10 mouse cellular contexts compared by ENCODE assay signal in the genomic region with DNA sequence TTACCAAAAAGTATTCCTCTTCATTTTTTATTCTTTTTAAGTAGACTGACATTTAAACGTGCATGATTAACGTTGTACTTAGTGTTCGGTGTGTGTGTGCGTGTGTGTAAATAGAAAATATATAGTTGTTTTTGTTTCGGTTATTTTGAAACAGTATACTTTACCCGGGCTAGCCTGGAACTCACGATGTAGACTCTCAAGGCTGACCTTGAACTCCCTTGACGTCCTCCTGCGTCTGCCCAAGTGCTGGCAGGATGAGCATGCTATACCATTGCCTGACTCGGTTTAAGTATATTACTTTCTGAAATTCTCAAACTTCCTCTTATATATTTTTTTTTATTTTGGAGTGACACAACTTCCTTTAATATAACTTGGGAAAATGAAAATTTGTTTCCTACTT. TPM values are rescaled to one million over a fixed set of nuclear protein-coding genes. Genes with fewer than 3 reads are reported as not detected.
DNase-seq lines count a peak whose midpoint lies in the region; ATAC-seq and TF ChIP-seq lines count a peak whose summit lies in the region.
"Had no signal": no experiment of that assay in that cellular context is flagged by ENCODE, and none has a peak within 500 bp of the region (broad histone marks: within the 10 kb centered on the region; RNA-seq: fewer than 3 reads in every experiment).

No protein-coding gene starts in this region.

- H3K4me3 ChIP-seq in heart, postnatal 0 days (ENCODE audit: low read depth, low read length), result 0 out of 2 replicates have a peak overlapping the region, but pooled peaks have one; percentile 81
- H3K4me3 ChIP-seq in neural tube, embryonic 12.5 days, result no peak overlapping the region
- peak overlapping the region; percentile 96; the same call in 1 of the 2 replicates for H3K4me3 ChIP-seq in limb, embryonic 14.5 days (replicated peaks; ENCODE audit: low read length)
- H3K4me3 ChIP-seq in stomach, postnatal 0 days (ENCODE audit: low read depth, low read length), result no peak overlapping the region

- H3K4me2 ChIP-seq in heart, postnatal 0 days (ENCODE audit: low read depth, low read length), result peak overlapping the region; percentile 65; the same call in 1 of the 2 replicates
- H3K4me2 ChIP-seq in neural tube, embryonic 12.5 days (replicated peaks), result peak overlapping the region; percentile 84
- peak overlapping the region; percentile 60; the same call in 1 of the 2 replicates for H3K4me2 ChIP-seq in limb, embryonic 14.5 days (replicated peaks; ENCODE audit: low read depth, low read length, severe bottlenecking)
- peak overlapping the region; percentile 76; the same call in 1 of the 2 replicates for H3K4me2 ChIP-seq in stomach, postnatal 0 days (replicated peaks; ENCODE audit: low read depth)

- DNase-seq in heart, postnatal 0 days (ENCODE audit: low spot score), result no peak
- no peak for DNase-seq in heart, adult 8-10 months (ENCODE audit: low spot score)
- DNase-seq in neural tube, embryonic 10.5 days (ENCODE audit: extremely low spot score, low spot score), result no peak
- no peak for DNase-seq in limb, embryonic 14.5 days (ENCODE audit: low spot score)
- DNase-seq in stomach, postnatal 0 days (ENCODE audit: low spot score), result no peak
- no peak for DNase-seq in right cerebral cortex, adult 18-20 months
- no peak for DNase-seq in frontal cortex, postnatal 36 days (ENCODE audit: low spot score in 2 of 2)
- DNase-seq: cerebellum, adult 11-12 months had no signal

- peaks cover 12% of the 10 kb centered on the region for H3K4me1 ChIP-seq in heart, postnatal 0 days (ENCODE audit: control insufficient read depth, insufficient read depth)
- H3K4me1 ChIP-seq in neural tube, embryonic 12.5 days, result peaks cover 20% of the 10 kb centered on the region
- peaks cover 7% of the 10 kb centered on the region for H3K4me1 ChIP-seq in limb, embryonic 14.5 days (ENCODE audit: control insufficient read depth, insufficient read depth, low read length)
- H3K4me1 ChIP-seq in stomach, postnatal 0 days (replicated peaks; ENCODE audit: control insufficient read depth, insufficient read depth), result 0 out of 2 replicates have a peak, but pooled peaks cover 3% of the 10 kb centered on the region

- 73% methylated on average over 10 of the region's 10 CpGs for WGBS in heart, postnatal 0 days
- 85% methylated on average over 10 of the region's 10 CpGs for WGBS in neural tube, embryonic 12.5 days
- 83% methylated on average over 10 of the region's 10 CpGs for WGBS in limb, embryonic 14.5 days
- WGBS in stomach, postnatal 0 days, result 70% methylated on average over 10 of the region's 10 CpGs

- peaks cover 46% of the 10 kb centered on the region for H3K36me3 ChIP-seq in heart, postnatal 0 days (replicated peaks; ENCODE audit: control insufficient read depth, insufficient read depth, low read length)
- peaks cover 19% of the 10 kb centered on the region; the same call in 1 of the 2 replicates for H3K36me3 ChIP-seq in neural tube, embryonic 12.5 days
- peaks cover 45% of the 10 kb centered on the region for H3K36me3 ChIP-seq in limb, embryonic 14.5 days (ENCODE audit: control insufficient read depth, insufficient read depth, low read length)
- peaks cover 5% of the 10 kb centered on the region; the same call in 1 of the 2 replicates for H3K36me3 ChIP-seq in stomach, postnatal 0 days (ENCODE audit: control insufficient read depth, insufficient read depth, low read length)

- no peak for TF ChIP-seq POLR2A in limb, embryonic 14.5 days (IDR thresholded peaks at IDR 0.05; ENCODE audit: borderline replicate concordance, extremely low read depth, insufficient read depth, insufficient read length)

- no peak for TF ChIP-seq EP300 in heart, postnatal 0 days (IDR thresholded peaks at IDR 0.05; ENCODE audit: low read depth)
- no peak for TF ChIP-seq EP300 in stomach, postnatal 0 days (optimal IDR thresholded peaks at IDR 0.05)

- no peak overlapping the region for H3K9ac ChIP-seq in heart, postnatal 0 days (replicated peaks; ENCODE audit: low read depth, low read length)
- H3K9ac ChIP-seq in neural tube, embryonic 12.5 days, result no peak overlapping the region
- no peak overlapping the region for H3K9ac ChIP-seq in limb, embryonic 14.5 days (ENCODE audit: low read depth, low read length, severe bottlenecking)
- H3K9ac ChIP-seq in stomach, postnatal 0 days (ENCODE audit: low read length), result no peak overlapping the region

- TF ChIP-seq CTCF in heart, postnatal 0 days (IDR thresholded peaks at IDR 0.05; ENCODE audit: low read depth), result no peak
- no peak for TF ChIP-seq CTCF in stomach, postnatal 0 days (IDR thresholded peaks at IDR 0.05; ENCODE audit: low read depth)

- H3K9me3 ChIP-seq in heart, postnatal 0 days (replicated peaks; ENCODE audit: control insufficient read depth, low read length), result no peaks in the 10 kb centered on the region
- no peaks in the 10 kb centered on the region for H3K9me3 ChIP-seq in neural tube, embryonic 12.5 days
- no peaks in the 10 kb centered on the region for H3K9me3 ChIP-seq in limb, embryonic 14.5 days (ENCODE audit: control insufficient read depth, low read length)
- no peaks in the 10 kb centered on the region for H3K9me3 ChIP-seq in stomach, postnatal 0 days (ENCODE audit: control insufficient read depth, low read length)

- H3K27me3 ChIP-seq in heart, postnatal 0 days (ENCODE audit: control insufficient read depth, insufficient read depth, low read length), result no peaks in the 10 kb centered on the region
- H3K27me3 ChIP-seq in neural tube, embryonic 12.5 days (replicated peaks), result no peaks in the 10 kb centered on the region
- no peaks in the 10 kb centered on the region for H3K27me3 ChIP-seq in limb, embryonic 14.5 days (ENCODE audit: control insufficient read depth, insufficient read depth, low read length)
- no peaks in the 10 kb centered on the region for H3K27me3 ChIP-seq in stomach, postnatal 0 days (ENCODE audit: control insufficient read depth, insufficient read depth, low read length)

- no peak for ATAC-seq in heart, postnatal 0 days (ENCODE audit: insufficient read depth, low read depth)
- ATAC-seq in neural tube, embryonic 12.5 days (ENCODE audit: low FRiP score, low read depth), result no peak
- ATAC-seq in limb, embryonic 14.5 days (ENCODE audit: low FRiP score, low read depth), result no peak
- no peak for ATAC-seq in stomach, postnatal 0 days (ENCODE audit: low FRiP score, low TSS enrichment)
- ATAC-seq: inflammation-experienced regulatory T-cells, adult 6 months had no signal

- H3K27ac ChIP-seq in heart, postnatal 0 days (ENCODE audit: low read depth), result no peak overlapping the region
- no peak overlapping the region for H3K27ac ChIP-seq in neural tube, embryonic 12.5 days
- H3K27ac ChIP-seq in limb, embryonic 14.5 days (replicated peaks; ENCODE audit: low read depth, low read length), result no peak overlapping the region
- no peak overlapping the region for H3K27ac ChIP-seq in stomach, postnatal 0 days (replicated peaks)

RNA-seq across cellular contexts. Expression of a gene that starts 2.0 kb away (rescaled TPM):
- total RNA-seq in heart, postnatal 0 days (2014; rRNA removed; ENCODE audit: low replicate concordance), result 3.2 and 6.9 TPM in 2 replicates
- 18.1 and 21.4 TPM in 2 replicates for polyA plus RNA-seq in heart, postnatal 0 days (2015; fragmentation: Nextera tagmentation; extraction: Ambion mirVana)
- 10 to 100 TPM; 11.1 to 15.3 (median 13.1) TPM for total RNA-seq in heart, adult 8-10 months (2022)
- 36.7 and 39.5 TPM in 2 replicates for polyA plus RNA-seq in neural tube, embryonic 12.5 days (2016; fragmentation: Nextera tagmentation; extraction: Ambion mirVana)
- 7.3 and 11.7 TPM in 2 replicates for polyA plus RNA-seq in limb, embryonic 14.5 days (2012; rRNA removed)
- polyA plus RNA-seq in limb, embryonic 14.5 days (2014; fragmentation: Nextera tagmentation; extraction: Ambion mirVana), result 32.2 and 40.8 TPM in 2 replicates
- 22.4 and 23.3 TPM in 2 replicates for polyA plus RNA-seq in stomach, postnatal 0 days (2015; fragmentation: Nextera tagmentation; extraction: Ambion mirVana)

RNA-seq across cellular contexts. Expression of a gene that starts 43.4 kb away (rescaled TPM):
- total RNA-seq in heart, postnatal 0 days (2014; rRNA removed; ENCODE audit: low replicate concordance), result 94.8 and 128 TPM in 2 replicates
- 487 and 507 TPM in 2 replicates for polyA plus RNA-seq in heart, postnatal 0 days (2015; fragmentation: Nextera tagmentation; extraction: Ambion mirVana)
- 100 to 1,000 TPM; 168 to 195 (median 176) TPM for total RNA-seq in heart, adult 8-10 months (2022)
- polyA plus RNA-seq in neural tube, embryonic 12.5 days (2016; fragmentation: Nextera tagmentation; extraction: Ambion mirVana), result 543 and 554 TPM in 2 replicates
- polyA plus RNA-seq in limb, embryonic 14.5 days (2012; rRNA removed), result 196 and 245 TPM in 2 replicates
- 543 and 594 TPM in 2 replicates for polyA plus RNA-seq in limb, embryonic 14.5 days (2014; fragmentation: Nextera tagmentation; extraction: Ambion mirVana)
- 469 and 479 TPM in 2 replicates for polyA plus RNA-seq in stomach, postnatal 0 days (2015; fragmentation: Nextera tagmentation; extraction: Ambion mirVana)

Comparison
In these comparisons a context has a peak if more than half of its experiments do, and no peak if none do; other contexts are left out.
1. H3K4me3 ChIP-seq: peak in heart, postnatal 0 days (single experiment) and limb, embryonic 14.5 days (single experiment); none in neural tube, embryonic 12.5 days (single experiment) and stomach, postnatal 0 days (single experiment).
2. Peak in every context shown above with its lines, with median percentiles within 50 percentile points of each other: H3K4me2 ChIP-seq.